Mouse (Mus musculus): ENCODE data around the gene Sox5. TPM values are rescaled to one million over a fixed set of nuclear protein-coding genes. Genes with fewer than 3 reads are reported as not detected.
A peak's percentile ranks its signal among the peaks of the same experiment; 100 is the strongest.

The Sox5 gene
- polyA plus RNA-seq, 1 experiment from 2014 or later, result 27.0 TPM

GRCm38 (mm10) chr6:144459486-144459885, 322.3 kb downstream of the Sox5 start:
- H3K4me3 ChIP-seq (replicated peaks; ENCODE audit: low read length), result no peak overlapping the region
- peaks cover 6% of the 10 kb centered on the region for H3K4me1 ChIP-seq (replicated peaks; ENCODE audit: control insufficient read depth, insufficient read depth, low read length)
- no peaks in the 10 kb centered on the region for H3K9me3 ChIP-seq (ENCODE audit: control insufficient read depth, low read length)
- H3K9ac ChIP-seq, result no peak overlapping the region
- WGBS, result 91% methylated on average over 8 of the region's 8 CpGs
- no peak overlapping the region for H3K27ac ChIP-seq
- no peaks in the 10 kb centered on the region for H3K36me3 ChIP-seq (replicated peaks; ENCODE audit: control insufficient read depth, insufficient read depth)
- H3K27me3 ChIP-seq (ENCODE audit: control insufficient read depth, insufficient read depth, low read length), result no peaks in the 10 kb centered on the region
- DNase-seq (ENCODE audit: low spot score), result no peak
- ATAC-seq (ENCODE audit: low FRiP score), result no peak
- H3K4me2 ChIP-seq (replicated peaks), result no peak overlapping the region

- H3K9ac ChIP-seq, result no peak overlapping the region
- WGBS, result 94% methylated on average over 9 of the region's 9 CpGs
- ATAC-seq (ENCODE audit: low FRiP score) (no peak), DNase-seq (ENCODE audit: low spot score) (no peak)
- H3K9me3 ChIP-seq (ENCODE audit: control insufficient read depth, low read length), result no peaks in the 10 kb centered on the region
- H3K4me3 ChIP-seq (replicated peaks; ENCODE audit: low read length), result no peak overlapping the region
- H3K4me1 ChIP-seq (replicated peaks; ENCODE audit: control insufficient read depth, insufficient read depth, low read length), result peaks cover 17% of the 10 kb centered on the region
- H3K27me3 ChIP-seq (ENCODE audit: control insufficient read depth, insufficient read depth, low read length), result no peaks in the 10 kb centered on the region
- H3K27ac ChIP-seq, result no peak overlapping the region
- H3K4me2 ChIP-seq (replicated peaks), result no peak overlapping the region
- no peaks in the 10 kb centered on the region for H3K36me3 ChIP-seq (replicated peaks; ENCODE audit: control insufficient read depth, insufficient read depth)
Measured at GRCm38 (mm10) chr6:144457500-144457899, 324.3 kb downstream of the Sox5 start.

- no peaks in the 10 kb centered on the region for H3K9me3 ChIP-seq (ENCODE audit: control insufficient read depth, low read length)
- H3K4me3 ChIP-seq (replicated peaks; ENCODE audit: low read length), result no peak overlapping the region
- no peak overlapping the region for H3K4me2 ChIP-seq (replicated peaks)
- WGBS, result 14% methylated on average over 11 of the region's 11 CpGs
- DNase-seq (ENCODE audit: low spot score), result no peak
- ATAC-seq (ENCODE audit: low FRiP score), result no peak
- peaks cover 17% of the 10 kb centered on the region for H3K4me1 ChIP-seq (replicated peaks; ENCODE audit: control insufficient read depth, insufficient read depth, low read length)
- no peak overlapping the region for H3K9ac ChIP-seq
- H3K36me3 ChIP-seq (replicated peaks; ENCODE audit: control insufficient read depth, insufficient read depth), result no peaks in the 10 kb centered on the region
- H3K27me3 ChIP-seq (ENCODE audit: control insufficient read depth, insufficient read depth, low read length), result no peaks in the 10 kb centered on the region
- H3K27ac ChIP-seq, result no peak overlapping the region
Measured at GRCm38 (mm10) chr6:144454291-144455276, 327.2 kb downstream of the Sox5 start.

GRCm38 (mm10) chr6:144453605-144454004, 328.2 kb downstream of the Sox5 start:
- ATAC-seq (ENCODE audit: low FRiP score), result no peak
- H3K9ac ChIP-seq, result no peak overlapping the region
- H3K4me3 ChIP-seq (replicated peaks; ENCODE audit: low read length), result no peak overlapping the region
- no peak overlapping the region for H3K4me2 ChIP-seq (replicated peaks)
- no peaks in the 10 kb centered on the region for H3K27me3 ChIP-seq (ENCODE audit: control insufficient read depth, insufficient read depth, low read length)
- no peak for DNase-seq (ENCODE audit: low spot score)
- no peak overlapping the region for H3K27ac ChIP-seq
- H3K9me3 ChIP-seq (ENCODE audit: control insufficient read depth, low read length), result no peaks in the 10 kb centered on the region
- 20% methylated on average over 7 of the region's 7 CpGs for WGBS
- H3K36me3 ChIP-seq (replicated peaks; ENCODE audit: control insufficient read depth, insufficient read depth), result no peaks in the 10 kb centered on the region
- peaks cover 17% of the 10 kb centered on the region for H3K4me1 ChIP-seq (replicated peaks; ENCODE audit: control insufficient read depth, insufficient read depth, low read length)

- no peak overlapping the region for H3K9ac ChIP-seq
- ATAC-seq (ENCODE audit: low FRiP score) (no peak), DNase-seq (ENCODE audit: low spot score) (no peak)
- no peaks in the 10 kb centered on the region for H3K27me3 ChIP-seq (ENCODE audit: control insufficient read depth, insufficient read depth, low read length)
- H3K9me3 ChIP-seq (ENCODE audit: control insufficient read depth, low read length), result no peaks in the 10 kb centered on the region
- 46% methylated on average over 1 of the region's 1 CpGs for WGBS
- no peak overlapping the region for H3K27ac ChIP-seq
- H3K4me3 ChIP-seq (replicated peaks; ENCODE audit: low read length), result no peak overlapping the region
- no peaks in the 10 kb centered on the region for H3K36me3 ChIP-seq (replicated peaks; ENCODE audit: control insufficient read depth, insufficient read depth)
- H3K4me1 ChIP-seq (replicated peaks; ENCODE audit: control insufficient read depth, insufficient read depth, low read length), result peaks cover 17% of the 10 kb centered on the region
- no peak overlapping the region for H3K4me2 ChIP-seq (replicated peaks)
Measured at GRCm38 (mm10) chr6:144453147-144453546, 328.6 kb downstream of the Sox5 start.

- Histone ChIP-seq H3K4me1 (replicated peaks; ENCODE audit: control insufficient read depth, insufficient read depth, low read length) (peaks cover 17% of the 10 kb centered on the region), H3K27ac (no peak overlapping the region), H3K4me2 (replicated peaks) (no peak overlapping the region), H3K36me3 (replicated peaks; ENCODE audit: control insufficient read depth, insufficient read depth) (no peaks in the 10 kb centered on the region), H3K4me3 (replicated peaks; ENCODE audit: low read length) (no peak overlapping the region), H3K27me3 (ENCODE audit: control insufficient read depth, insufficient read depth, low read length) (no peaks in the 10 kb centered on the region), H3K9ac (no peak overlapping the region), H3K9me3 (ENCODE audit: control insufficient read depth, low read length) (no peaks in the 10 kb centered on the region)
- 63% methylated on average over 11 of the region's 11 CpGs for WGBS
- DNase-seq (ENCODE audit: low spot score) (no peak), ATAC-seq (ENCODE audit: low FRiP score) (no peak)
Measured at GRCm38 (mm10) chr6:144452200-144452977, 329.4 kb downstream of the Sox5 start.

- 84% methylated on average over 4 of the region's 4 CpGs for WGBS
- Histone ChIP-seq H3K27me3 (ENCODE audit: control insufficient read depth, insufficient read depth, low read length) (no peaks in the 10 kb centered on the region), H3K27ac (0 out of 2 replicates have a peak overlapping the region, but pooled peaks have one; percentile 32), H3K9me3 (ENCODE audit: control insufficient read depth, low read length) (no peaks in the 10 kb centered on the region), H3K9ac (no peak overlapping the region), H3K4me1 (replicated peaks; ENCODE audit: control insufficient read depth, insufficient read depth, low read length) (peaks cover 17% of the 10 kb centered on the region), H3K4me3 (replicated peaks; ENCODE audit: low read length) (no peak overlapping the region), H3K36me3 (replicated peaks; ENCODE audit: control insufficient read depth, insufficient read depth) (no peaks in the 10 kb centered on the region), H3K4me2 (replicated peaks) (no peak overlapping the region)
- no peak for ATAC-seq (ENCODE audit: low FRiP score)
- DNase-seq (ENCODE audit: low spot score), result no peak
Measured at GRCm38 (mm10) chr6:144451631-144452030, 330.1 kb downstream of the Sox5 start.

GRCm38 (mm10) chr6:144445761-144446373, 335.9 kb downstream of the Sox5 start:
- 28% methylated on average over 8 of the region's 8 CpGs for WGBS
- DNase-seq (ENCODE audit: low spot score) (no peak), ATAC-seq (ENCODE audit: low FRiP score) (peak; percentile 60; the same call in 1 of the 2 replicates)
- Histone ChIP-seq H3K27ac (peak overlapping the region; percentile 26; the same call in 1 of the 2 replicates), H3K36me3 (replicated peaks; ENCODE audit: control insufficient read depth, insufficient read depth) (no peaks in the 10 kb centered on the region), H3K4me3 (replicated peaks; ENCODE audit: low read length) (no peak overlapping the region), H3K27me3 (ENCODE audit: control insufficient read depth, insufficient read depth, low read length) (no peaks in the 10 kb centered on the region), H3K4me2 (replicated peaks) (no peak overlapping the region), H3K9ac (no peak overlapping the region), H3K4me1 (replicated peaks; ENCODE audit: control insufficient read depth, insufficient read depth, low read length) (0 out of 2 replicates have a peak, but pooled peaks cover 3% of the 10 kb centered on the region), H3K9me3 (ENCODE audit: control insufficient read depth, low read length) (no peaks in the 10 kb centered on the region)

GRCm38 (mm10) chr6:144444367-144444766, 337.4 kb downstream of the Sox5 start:
- no peak overlapping the region for H3K4me2 ChIP-seq (replicated peaks)
- H3K9me3 ChIP-seq (ENCODE audit: control insufficient read depth, low read length), result no peaks in the 10 kb centered on the region
- WGBS, result 86% methylated on average over 5 of the region's 5 CpGs
- H3K9ac ChIP-seq, result no peak overlapping the region
- no peaks in the 10 kb centered on the region for H3K36me3 ChIP-seq (replicated peaks; ENCODE audit: control insufficient read depth, insufficient read depth)
- H3K4me3 ChIP-seq (replicated peaks; ENCODE audit: low read length), result no peak overlapping the region
- DNase-seq (ENCODE audit: low spot score) (no peak), ATAC-seq (ENCODE audit: low FRiP score) (no peak)
- no peak overlapping the region for H3K27ac ChIP-seq
- H3K4me1 ChIP-seq (replicated peaks; ENCODE audit: control insufficient read depth, insufficient read depth, low read length), result 0 out of 2 replicates have a peak, but pooled peaks cover 3% of the 10 kb centered on the region
- H3K27me3 ChIP-seq (ENCODE audit: control insufficient read depth, insufficient read depth, low read length), result no peaks in the 10 kb centered on the region
